Mouse (Mus musculus) megakaryocyte, embryonic 14.5 days (primary cell): ENCODE data around the gene Gm8773. TPM values are rescaled to one million over a fixed set of nuclear protein-coding genes. Genes with fewer than 3 reads are reported as not detected.
A peak's percentile ranks its signal among the peaks of the same experiment; 100 is the strongest.

Experiments
- H3K27me3 ChIP-seq: replicated peaks from 2 replicates; pipeline ENCODE3; 2012; ENCODE audit warnings: inconsistent platforms
- H3K36me3 ChIP-seq: replicated peaks from 2 replicates; pipeline ENCODE3; 2012; ENCODE audit warnings: low read length, inconsistent platforms, mixed read lengths
- H3K4me1 ChIP-seq: 2 replicates; pipeline ENCODE4 v1.6.1; 2012; ENCODE audit warnings: inconsistent platforms
- H3K4me3 ChIP-seq: replicated peaks from 2 replicates; pipeline ENCODE3; 2012; ENCODE audit warnings: moderate library complexity, mild to moderate bottlenecking, inconsistent platforms
- H3K9me3 ChIP-seq: 2 replicates; pipeline ENCODE4 v1.6.1; 2012; ENCODE audit warnings: inconsistent platforms
- FLI1 ChIP-seq: IDR thresholded peaks from 2 replicates; pipeline ENCODE4 v1.6.1; 2012; ENCODE audit warnings: low read length, inconsistent platforms, mixed read lengths
- GATA1 ChIP-seq: IDR thresholded peaks from 3 replicates; pipeline ENCODE4 v1.6.1; 2012; ENCODE audit warnings: mixed read lengths, low read length, inconsistent platforms, borderline replicate concordance
- polyA plus RNA-seq: library from polyadenylated mRNA; stranded (reverse); fragments of >175 nt; gene quantifications from 2 replicates; pipeline ENCODE4 v1.2.3, GENCODE M21; 2012; ENCODE audit warnings: low replicate concordance; ENCODE audit not compliant: insufficient read depth

The Gm8773 gene
- polyA plus RNA-seq, 1 experiment: not detected

DNA sequence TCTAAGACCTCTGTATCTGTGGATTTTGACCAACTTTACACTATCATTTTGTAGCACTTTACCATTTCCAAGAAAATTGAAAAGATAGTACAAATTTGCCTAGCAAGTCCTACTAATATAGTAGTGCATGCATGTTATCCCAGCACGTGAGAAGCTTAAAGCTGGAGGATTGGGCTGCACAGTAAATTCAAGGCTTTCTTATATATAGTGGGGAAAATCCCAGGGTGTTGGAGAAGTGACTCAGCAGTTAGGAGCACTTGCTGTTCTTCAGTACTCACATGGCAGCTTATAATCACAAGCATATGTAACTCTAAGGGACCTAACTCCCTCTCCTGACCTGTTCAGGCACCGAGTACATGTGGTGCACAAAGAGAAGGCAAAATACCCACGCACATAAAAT lies 11.2 kb upstream of the Gm8773 start:
- Histone ChIP-seq H3K36me3 (no peaks in the 10 kb centered on the region), H3K27me3 (peaks cover 2% of the 10 kb centered on the region), H3K4me1 (peaks cover 34% of the 10 kb centered on the region), H3K4me3 (peak overlapping the region; percentile 28), H3K9me3 (no peaks in the 10 kb centered on the region)
- TF ChIP-seq FLI1: no peak
- TF ChIP-seq GATA1: no peak

- Histone ChIP-seq H3K36me3 (no peaks in the 10 kb centered on the region), H3K4me1 (no peaks in the 10 kb centered on the region)
- TF ChIP-seq FLI1 (no peak), GATA1 (no peak)
Observed at GRCm38 (mm10) chr5:5587686-5588085, 14.1 kb downstream of the Gm8773 start.

DNA sequence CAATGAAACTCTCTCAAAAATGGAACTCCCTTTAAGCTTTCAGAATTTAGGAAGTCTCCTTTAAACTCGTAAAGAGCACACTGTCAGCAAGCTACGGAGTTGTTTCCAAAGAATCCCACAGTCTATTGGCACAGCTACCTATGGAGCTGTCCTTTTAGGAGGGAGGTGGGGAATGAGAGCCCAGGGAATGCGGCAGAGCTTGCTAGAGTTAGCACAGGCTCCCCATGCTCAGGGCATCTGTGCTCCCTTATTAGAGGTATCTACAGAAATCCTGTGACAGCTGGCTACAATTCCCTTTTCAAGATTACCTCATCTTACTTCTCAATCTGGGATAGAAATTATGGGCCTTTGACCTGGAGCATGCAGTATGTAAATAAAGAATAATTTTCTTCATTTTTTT lies 36.9 kb downstream of the Gm8773 start:
- Histone ChIP-seq H3K36me3 (no peaks in the 10 kb centered on the region), H3K27me3 (no peaks in the 10 kb centered on the region), H3K9me3 (no peaks in the 10 kb centered on the region), H3K4me3 (no peak overlapping the region), H3K4me1 (no peaks in the 10 kb centered on the region)
- TF ChIP-seq FLI1: no peak
- no peak for TF ChIP-seq GATA1

More at GRCm38 (mm10) chr5:5587686-5588085, 14.1 kb downstream of the Gm8773 start:
- H3K4me3 ChIP-seq: no peak overlapping the region
- H3K27me3 ChIP-seq: no peaks in the 10 kb centered on the region
- peaks cover 3% of the 10 kb centered on the region; the same call in 1 of the 2 replicates for H3K9me3 ChIP-seq

GRCm38 (mm10) chr5:5618329-5618728 lies 44.7 kb downstream of the Gm8773 start:
- H3K27me3 ChIP-seq: no peaks in the 10 kb centered on the region
- H3K4me3 ChIP-seq: no peak overlapping the region
- TF ChIP-seq FLI1 (no peak), GATA1 (no peak)
- H3K36me3 ChIP-seq: no peaks in the 10 kb centered on the region
- no peaks in the 10 kb centered on the region for H3K9me3 ChIP-seq
- no peaks in the 10 kb centered on the region for H3K4me1 ChIP-seq

DNA sequence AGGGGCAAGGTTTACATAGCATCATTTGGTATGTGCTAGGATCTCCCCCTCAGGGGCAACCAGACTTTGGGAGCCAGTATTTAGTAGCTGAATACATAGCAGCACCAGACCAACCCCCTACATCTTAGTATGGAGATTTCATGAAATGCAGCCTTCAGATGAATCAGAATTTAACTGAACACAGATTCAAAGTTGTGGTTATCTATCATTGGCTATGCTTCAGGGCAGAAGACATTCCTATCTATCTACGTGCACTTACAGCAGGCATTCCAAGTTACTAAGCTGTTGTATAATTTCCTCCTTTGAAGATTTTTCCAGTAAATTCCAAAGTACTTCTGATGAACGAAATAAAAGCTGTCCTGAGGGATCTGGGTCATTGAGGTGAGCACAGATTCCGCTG lies 51.9 kb downstream of the Gm8773 start:
- no peaks in the 10 kb centered on the region for H3K36me3 ChIP-seq
- H3K9me3 ChIP-seq: no peaks in the 10 kb centered on the region

More for the DNA sequence above, 51.9 kb downstream of the Gm8773 start:
- Histone ChIP-seq H3K4me3 (no peak overlapping the region), H3K27me3 (no peaks in the 10 kb centered on the region), H3K4me1 (no peaks in the 10 kb centered on the region)
- TF ChIP-seq FLI1 (no peak), GATA1 (no peak)

Other genes starting within 250 kb of the Gm8773 start
- gene Cdk14, start 153.5 kb upstream of the Gm8773 start, polyA plus RNA-seq: 0.21 TPM in 1 of 2 replicates, not detected in the other
- gene 1700015F17Rik, start 94.7 kb upstream of the Gm8773 start, polyA plus RNA-seq: not detected in 2 replicates
- gene Cldn12, start 58.8 kb upstream of the Gm8773 start, polyA plus RNA-seq: not detected in 2 replicates
- 1.5 TPM in 1 of 2 replicates, not detected in the other for gene Gtpbp10, start 14.3 kb upstream of the Gm8773 start, polyA plus RNA-seq
- not detected in 2 replicates for gene Cfap69, start 90.4 kb downstream of the Gm8773 start, polyA plus RNA-seq
- not detected in 2 replicates for gene Steap2, start 120.8 kb downstream of the Gm8773 start, polyA plus RNA-seq
- gene Steap1, start 175.5 kb downstream of the Gm8773 start, polyA plus RNA-seq: not detected in 2 replicates